Mouse (Mus musculus): ENCODE data around the gene Fam118b. TPM values are rescaled to one million over a fixed set of nuclear protein-coding genes. Genes with fewer than 3 reads are reported as not detected.

Gene Fam118b
- polyA plus RNA-seq, 1 experiment: 22.0 TPM

DNA sequence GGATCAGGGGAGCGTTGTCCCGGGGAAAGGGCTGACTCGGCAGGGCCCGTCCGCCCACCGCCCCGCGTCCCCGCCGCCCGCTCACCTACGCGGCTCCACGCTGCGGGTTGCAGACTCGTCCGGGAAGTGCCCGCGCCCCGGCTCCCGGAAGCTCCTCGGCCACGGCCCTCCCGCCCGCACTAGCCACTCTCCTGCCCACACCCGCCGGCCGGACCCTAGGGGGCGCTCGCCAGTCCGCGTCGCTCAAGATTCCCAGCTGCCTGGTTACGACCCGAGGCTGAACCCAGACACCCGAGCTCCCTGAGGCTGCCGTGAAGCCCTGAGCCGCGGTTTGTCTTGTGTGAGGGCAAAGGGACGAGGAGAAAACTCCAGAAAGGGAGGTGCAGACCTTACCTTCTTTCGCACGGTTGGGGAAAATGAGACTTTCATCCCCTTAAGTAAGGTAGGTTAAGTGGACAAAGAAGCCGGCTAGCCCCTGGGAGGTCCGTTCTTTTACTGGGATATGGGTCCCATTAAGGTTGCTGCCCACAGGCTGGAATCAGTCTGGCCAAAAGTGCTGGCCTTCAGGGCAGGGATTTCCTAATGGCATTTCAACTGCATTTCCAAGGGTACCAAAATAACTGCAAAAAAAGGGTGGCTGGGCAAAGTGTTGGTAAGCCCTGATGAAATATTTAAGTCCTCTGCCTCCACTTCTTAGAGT is 67.7 kb downstream of the Fam118b start, which contains the start of the genes Srpr and Tirap:
Gene Srpr (plus strand): TSS at position 404 of the 700 bp plus-strand sequence.
Gene Tirap (minus strand): TSS at position 520 of the 700 bp plus-strand sequence.
- no peak for TF ChIP-seq POLR2A (IDR thresholded peaks at IDR 0.05; ENCODE audit: extremely low read depth, insufficient read depth, low read length)
- TF ChIP-seq CTCF (IDR thresholded peaks at IDR 0.05; ENCODE audit: extremely low read depth, insufficient read depth, low read length): peak; percentile 37
- Histone ChIP-seq H3K27ac (ENCODE audit: insufficient read depth, low read length) (no peak within 1 kb of the TSS), H3K4me3 (ENCODE audit: insufficient read depth, low read length) (peak within 1 kb of the TSS; percentile 44), H3K4me1 (ENCODE audit: control insufficient read depth, insufficient read depth, low read length) (peaks cover 1% of the 10 kb centered on the region; the same call in 1 of the 2 replicates)

GRCm38 (mm10) chr9:35198945-35199771 is 68.4 kb downstream of the Fam118b start:
- Histone ChIP-seq H3K4me1 (ENCODE audit: control insufficient read depth, insufficient read depth, low read length) (peaks cover 1% of the 10 kb centered on the region; the same call in 1 of the 2 replicates), H3K4me3 (ENCODE audit: insufficient read depth, low read length) (peak overlapping the region; percentile 44), H3K27ac (ENCODE audit: insufficient read depth, low read length) (no peak overlapping the region)
- no peak for TF ChIP-seq CTCF (IDR thresholded peaks at IDR 0.05; ENCODE audit: extremely low read depth, insufficient read depth, low read length)
- no peak for TF ChIP-seq POLR2A (IDR thresholded peaks at IDR 0.05; ENCODE audit: extremely low read depth, insufficient read depth, low read length)

DNA sequence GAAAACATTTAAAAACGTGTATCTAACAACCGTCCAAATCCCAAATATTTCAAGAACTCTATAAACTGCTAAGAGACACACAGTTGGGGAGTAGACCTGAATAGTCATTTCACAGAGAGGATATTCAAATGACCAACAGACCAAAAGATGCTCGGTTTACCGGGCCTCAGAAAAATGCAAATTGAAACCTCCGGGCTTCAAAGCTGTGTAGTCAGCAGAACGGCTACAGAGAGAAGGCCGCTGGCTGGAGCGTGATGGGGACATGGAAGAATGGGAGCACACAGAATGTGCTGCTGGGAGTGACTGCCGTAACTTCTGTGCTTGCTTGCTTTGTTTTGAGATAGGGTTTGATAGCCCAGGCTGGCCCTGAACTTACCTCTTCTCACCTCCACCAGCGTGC is 69.3 kb downstream of the Fam118b start:
- H3K27ac ChIP-seq (ENCODE audit: insufficient read depth, low read length): no peak overlapping the region
- TF ChIP-seq POLR2A (IDR thresholded peaks at IDR 0.05; ENCODE audit: extremely low read depth, insufficient read depth, low read length): no peak
- no peak for TF ChIP-seq CTCF (IDR thresholded peaks at IDR 0.05; ENCODE audit: extremely low read depth, insufficient read depth, low read length)

DNA sequence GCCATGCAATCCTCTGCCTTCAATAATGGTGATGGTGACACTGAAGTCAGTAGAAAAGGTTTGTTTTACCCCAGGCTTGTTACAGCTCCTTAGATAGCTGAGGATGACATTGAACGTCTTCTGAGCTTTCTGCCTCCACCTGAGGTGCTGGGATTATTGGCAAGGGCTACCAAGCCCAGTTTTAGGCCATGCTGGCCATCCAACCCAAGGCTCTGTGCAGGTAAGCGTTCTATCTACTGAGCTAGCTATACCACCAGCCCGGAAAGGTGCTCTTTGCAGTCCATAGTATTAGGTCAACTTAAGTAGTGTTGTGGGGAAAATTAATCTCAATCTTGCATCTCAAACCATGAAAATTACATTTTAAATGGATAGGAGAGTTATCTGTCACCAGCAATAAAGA is 70.0 kb downstream of the Fam118b start:
- TF ChIP-seq CTCF (IDR thresholded peaks at IDR 0.05; ENCODE audit: extremely low read depth, insufficient read depth, low read length): no peak
- no peak for TF ChIP-seq POLR2A (IDR thresholded peaks at IDR 0.05; ENCODE audit: extremely low read depth, insufficient read depth, low read length)
- no peak overlapping the region for H3K4me3 ChIP-seq (ENCODE audit: insufficient read depth, low read length)
- H3K27ac ChIP-seq (ENCODE audit: insufficient read depth, low read length): no peak overlapping the region
- peaks cover 1% of the 10 kb centered on the region; the same call in 1 of the 2 replicates for H3K4me1 ChIP-seq (ENCODE audit: control insufficient read depth, insufficient read depth, low read length)

More for the DNA sequence above, 69.3 kb downstream of the Fam118b start:
- no peak overlapping the region for H3K4me3 ChIP-seq (ENCODE audit: insufficient read depth, low read length)
- H3K4me1 ChIP-seq (ENCODE audit: control insufficient read depth, insufficient read depth, low read length): peaks cover 1% of the 10 kb centered on the region; the same call in 1 of the 2 replicates

GRCm38 (mm10) chr9:35194048-35194447 is 73.6 kb downstream of the Fam118b start:
- H3K4me1 ChIP-seq (ENCODE audit: control insufficient read depth, insufficient read depth, low read length): no peaks in the 10 kb centered on the region
- H3K4me3 ChIP-seq (ENCODE audit: insufficient read depth, low read length): no peak overlapping the region
- no peak overlapping the region for H3K27ac ChIP-seq (ENCODE audit: insufficient read depth, low read length)
- TF ChIP-seq POLR2A (IDR thresholded peaks at IDR 0.05; ENCODE audit: extremely low read depth, insufficient read depth, low read length) (no peak), CTCF (IDR thresholded peaks at IDR 0.05; ENCODE audit: extremely low read depth, insufficient read depth, low read length) (no peak)

DNA sequence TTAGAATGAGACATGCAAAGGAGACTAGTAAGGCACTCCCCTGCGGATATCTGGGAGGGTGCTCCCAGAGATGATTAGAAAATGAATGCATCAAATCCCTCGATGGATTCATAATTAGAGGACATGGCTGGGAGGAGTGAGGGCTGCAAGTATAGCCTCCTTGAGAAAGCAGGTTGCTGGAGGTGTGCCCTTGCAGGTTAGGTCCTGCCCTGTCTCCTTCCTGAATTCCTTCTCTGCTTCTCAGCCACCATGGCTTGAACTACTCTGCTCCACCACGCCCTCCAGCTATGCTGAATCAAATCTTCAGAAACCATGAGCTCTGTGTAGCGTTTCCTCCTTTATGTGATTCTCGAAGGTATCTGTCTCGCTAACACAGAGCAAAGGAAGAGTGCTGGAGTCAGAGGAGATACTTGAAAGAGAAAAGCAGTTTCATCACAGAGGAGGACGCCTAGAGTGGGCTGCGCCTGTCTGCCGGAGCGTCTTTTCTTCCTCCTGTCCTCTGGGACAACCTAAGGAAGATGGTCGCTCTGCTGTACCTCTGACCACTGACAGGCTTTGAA is 74.5 kb downstream of the Fam118b start:
- Histone ChIP-seq H3K4me3 (ENCODE audit: insufficient read depth, low read length) (no peak overlapping the region), H3K27ac (ENCODE audit: insufficient read depth, low read length) (no peak overlapping the region), H3K4me1 (ENCODE audit: control insufficient read depth, insufficient read depth, low read length) (no peaks in the 10 kb centered on the region)
- TF ChIP-seq POLR2A (IDR thresholded peaks at IDR 0.05; ENCODE audit: extremely low read depth, insufficient read depth, low read length) (no peak), CTCF (IDR thresholded peaks at IDR 0.05; ENCODE audit: extremely low read depth, insufficient read depth, low read length) (no peak)

GRCm38 (mm10) chr9:35188700-35189099 is 78.9 kb downstream of the Fam118b start:
- 0 out of 2 replicates have a peak overlapping the region, but pooled peaks have one; percentile 40 for H3K27ac ChIP-seq (ENCODE audit: insufficient read depth, low read length)
- TF ChIP-seq CTCF (IDR thresholded peaks at IDR 0.05; ENCODE audit: extremely low read depth, insufficient read depth, low read length): no peak
- TF ChIP-seq POLR2A (IDR thresholded peaks at IDR 0.05; ENCODE audit: extremely low read depth, insufficient read depth, low read length): no peak
- H3K4me1 ChIP-seq (ENCODE audit: control insufficient read depth, insufficient read depth, low read length): no peaks in the 10 kb centered on the region
- H3K4me3 ChIP-seq (ENCODE audit: insufficient read depth, low read length): no peak overlapping the region

DNA sequence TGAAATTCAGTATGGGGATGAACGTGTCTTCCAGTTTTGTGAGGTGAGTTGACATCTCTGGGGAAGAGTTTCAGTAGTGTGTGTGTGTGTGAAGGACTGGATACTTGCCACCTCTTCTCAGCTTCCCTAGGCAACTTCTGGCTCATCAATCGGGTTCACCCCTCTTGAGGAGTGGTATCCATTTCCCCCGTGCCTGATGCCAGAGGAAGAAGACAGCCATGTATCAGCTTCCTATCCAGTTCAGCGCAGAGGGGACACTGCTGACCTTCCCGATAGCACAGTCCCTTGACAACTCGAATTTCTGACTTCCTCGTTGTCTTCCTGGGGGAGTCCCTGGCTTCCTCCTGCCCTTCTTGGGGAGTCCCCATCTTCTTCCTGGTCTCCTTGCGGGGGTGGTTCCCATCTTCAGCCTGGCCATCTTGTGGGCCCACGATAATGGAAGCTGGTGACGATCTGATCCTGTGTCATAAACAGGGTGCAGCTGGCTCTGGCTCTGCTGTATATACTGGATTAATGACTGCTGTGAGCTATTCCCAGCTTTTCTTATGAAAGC is 80.2 kb downstream of the Fam118b start:
- Histone ChIP-seq H3K27ac (ENCODE audit: insufficient read depth, low read length) (no peak overlapping the region), H3K4me3 (ENCODE audit: insufficient read depth, low read length) (no peak overlapping the region), H3K4me1 (ENCODE audit: control insufficient read depth, insufficient read depth, low read length) (no peaks in the 10 kb centered on the region)
- TF ChIP-seq CTCF (IDR thresholded peaks at IDR 0.05; ENCODE audit: extremely low read depth, insufficient read depth, low read length) (no peak), POLR2A (IDR thresholded peaks at IDR 0.05; ENCODE audit: extremely low read depth, insufficient read depth, low read length) (no peak)

DNA sequence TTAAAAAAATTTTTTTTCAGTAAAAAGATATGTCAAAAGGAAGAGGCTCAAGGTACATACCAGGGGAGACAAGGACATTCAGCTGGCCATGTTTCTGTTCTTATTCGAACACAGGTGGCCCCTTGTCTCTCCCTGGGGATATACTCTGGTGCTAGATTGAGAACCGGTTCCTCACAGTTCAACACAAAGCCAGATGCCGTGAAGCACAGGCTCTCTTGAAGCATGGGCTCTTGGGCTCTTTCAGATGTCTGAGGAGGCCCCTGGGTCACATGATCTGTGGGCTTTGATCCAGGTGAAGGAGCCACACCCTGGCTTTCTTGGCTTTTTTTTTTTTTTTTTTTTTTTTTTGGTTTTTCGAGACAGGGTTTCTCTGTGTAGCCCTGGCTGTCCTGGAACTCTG is 81.2 kb downstream of the Fam118b start:
- H3K4me1 ChIP-seq (ENCODE audit: control insufficient read depth, insufficient read depth, low read length): no peaks in the 10 kb centered on the region
- H3K4me3 ChIP-seq (ENCODE audit: insufficient read depth, low read length): no peak overlapping the region
- TF ChIP-seq CTCF (IDR thresholded peaks at IDR 0.05; ENCODE audit: extremely low read depth, insufficient read depth, low read length): no peak
- no peak for TF ChIP-seq POLR2A (IDR thresholded peaks at IDR 0.05; ENCODE audit: extremely low read depth, insufficient read depth, low read length)
- H3K27ac ChIP-seq (ENCODE audit: insufficient read depth, low read length): no peak overlapping the region
